Mouse (Mus musculus) cortical plate, adult 2 months (tissue): ENCODE data around the gene Nsun7.

Experiments used
- CTCF ChIP-seq: fragments of 200-500 bp; IDR thresholded peaks from 2 replicates; pipeline ENCODE4 v1.5.1; 2011; ENCODE audit warnings: mild to moderate bottlenecking, control low read depth, low read length; ENCODE audit not compliant: insufficient read depth; ENCODE audit errors: extremely low read depth
- POLR2A ChIP-seq: fragments of 200-500 bp; IDR thresholded peaks from 2 replicates; pipeline ENCODE4 v1.6.1; 2011; ENCODE audit warnings: mild to moderate bottlenecking, low read length, control low read depth; ENCODE audit not compliant: insufficient read depth; ENCODE audit errors: extremely low read depth

DNA sequence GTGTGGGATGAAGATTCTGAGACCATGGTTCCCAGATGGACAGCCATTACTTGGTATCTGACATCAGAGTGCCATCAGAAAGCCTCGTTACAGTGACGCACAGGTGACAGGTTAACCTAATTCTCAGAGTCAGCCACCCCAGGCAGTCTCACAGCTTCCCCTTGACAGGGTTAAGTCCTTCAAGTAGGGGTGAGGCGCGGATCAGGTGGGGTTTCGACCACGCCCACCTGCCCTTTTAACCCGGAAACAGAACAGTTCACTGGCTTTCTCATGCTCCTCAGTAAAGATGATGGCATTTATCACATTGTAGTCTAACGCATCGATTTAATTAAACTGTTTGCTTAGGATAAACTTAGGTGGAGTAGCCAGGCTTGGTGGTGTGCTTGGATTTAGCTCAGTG, 39.1 kb upstream of the Nsun7 start:
- no peak for TF ChIP-seq CTCF
- no peak for TF ChIP-seq POLR2A
